Mouse (Mus musculus): Measurements from ENCODE around the gene Dpp6. TPM values are rescaled to one million over a fixed set of nuclear protein-coding genes. Genes with fewer than 3 reads are reported as not detected.

Gene Dpp6
- polyA plus RNA-seq, 1 experiment from 2014 or later: 7.1 TPM

DNA sequence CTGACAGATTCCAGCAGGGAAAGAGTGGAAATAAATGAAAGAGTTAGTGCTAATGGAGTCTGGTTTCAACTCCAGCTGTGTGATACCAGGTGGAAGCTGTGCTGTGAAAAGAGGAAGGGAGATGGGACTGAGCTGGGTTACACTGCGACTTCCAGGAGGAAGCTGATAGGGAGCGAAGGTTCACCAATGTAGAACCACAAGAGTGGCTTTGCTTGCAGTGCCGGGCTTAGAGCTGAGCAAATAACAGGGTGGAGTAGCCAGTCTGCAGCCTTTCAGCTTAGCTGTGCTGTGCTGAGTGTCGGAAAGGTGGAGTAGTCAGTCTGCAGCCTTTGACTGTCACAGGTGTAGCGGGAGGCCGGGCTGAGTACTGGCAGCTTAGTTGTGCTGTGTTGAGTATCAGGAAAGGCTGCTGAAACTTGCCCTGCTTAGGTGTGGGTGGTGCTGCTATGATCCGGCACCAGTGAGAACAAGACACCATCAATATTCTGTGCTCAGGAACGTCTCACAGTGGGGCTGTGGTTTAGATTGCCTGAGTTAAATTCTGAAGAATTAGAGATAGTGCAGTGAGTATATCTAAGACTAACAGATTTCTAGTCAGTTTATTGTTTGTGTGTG lies 457.9 kb downstream of the Dpp6 start:
- no peak overlapping the region for H3K27ac ChIP-seq (ENCODE audit: low read depth, low read length)
- H3K9me3 ChIP-seq (ENCODE audit: control insufficient read depth, low read length): no peaks in the 10 kb centered on the region
- 66% methylated on average over 8 of the region's 8 CpGs for WGBS
- no peaks in the 10 kb centered on the region for H3K36me3 ChIP-seq (ENCODE audit: control insufficient read depth, insufficient read depth, low read length)
- no peak overlapping the region for H3K4me3 ChIP-seq (ENCODE audit: low read depth, low read length)
- no peak overlapping the region for H3K4me2 ChIP-seq (ENCODE audit: low read depth, low read length, severe bottlenecking)
- no peak overlapping the region for H3K9ac ChIP-seq (ENCODE audit: low read length)
- H3K27me3 ChIP-seq (ENCODE audit: control insufficient read depth, insufficient read depth, low read length): no peaks in the 10 kb centered on the region
- H3K4me1 ChIP-seq (replicated peaks; ENCODE audit: control insufficient read depth, insufficient read depth, low read length): no peaks in the 10 kb centered on the region
- ATAC-seq (replicated peaks; ENCODE audit: low FRiP score): no peak
- no peak for DNase-seq (ENCODE audit: low spot score)

DNA sequence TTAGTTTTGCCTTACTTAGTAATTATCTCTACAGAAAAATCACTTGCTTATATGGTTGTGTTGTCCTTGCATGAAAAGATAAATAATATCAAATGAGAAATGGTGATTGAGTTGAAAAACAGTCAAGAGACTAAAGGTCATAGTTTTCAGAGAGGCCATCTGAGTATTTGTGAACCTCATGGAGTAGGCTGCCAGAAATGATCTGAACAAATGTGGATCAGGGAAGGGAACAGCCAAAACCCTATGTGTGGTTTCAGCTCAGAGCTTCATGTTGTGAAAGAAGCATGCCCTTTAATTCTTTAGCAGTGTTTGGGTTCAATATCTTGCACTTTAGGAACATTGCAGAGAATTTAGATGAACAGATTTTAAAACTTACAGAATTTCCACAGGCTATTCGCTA lies 458.9 kb downstream of the Dpp6 start:
- no peak overlapping the region for H3K4me3 ChIP-seq (ENCODE audit: low read depth, low read length)
- WGBS: 87% methylated on average over 1 of the region's 1 CpGs
- DNase-seq (ENCODE audit: low spot score): no peak
- no peak overlapping the region for H3K4me2 ChIP-seq (ENCODE audit: low read depth, low read length, severe bottlenecking)
- H3K9ac ChIP-seq (ENCODE audit: low read length): no peak overlapping the region
- H3K27ac ChIP-seq (ENCODE audit: low read depth, low read length): no peak overlapping the region
- no peaks in the 10 kb centered on the region for H3K27me3 ChIP-seq (ENCODE audit: control insufficient read depth, insufficient read depth, low read length)
- H3K9me3 ChIP-seq (ENCODE audit: control insufficient read depth, low read length): no peaks in the 10 kb centered on the region
- no peak for ATAC-seq (replicated peaks; ENCODE audit: low FRiP score)
- H3K36me3 ChIP-seq (ENCODE audit: control insufficient read depth, insufficient read depth, low read length): no peaks in the 10 kb centered on the region
- no peaks in the 10 kb centered on the region for H3K4me1 ChIP-seq (replicated peaks; ENCODE audit: control insufficient read depth, insufficient read depth, low read length)

DNA sequence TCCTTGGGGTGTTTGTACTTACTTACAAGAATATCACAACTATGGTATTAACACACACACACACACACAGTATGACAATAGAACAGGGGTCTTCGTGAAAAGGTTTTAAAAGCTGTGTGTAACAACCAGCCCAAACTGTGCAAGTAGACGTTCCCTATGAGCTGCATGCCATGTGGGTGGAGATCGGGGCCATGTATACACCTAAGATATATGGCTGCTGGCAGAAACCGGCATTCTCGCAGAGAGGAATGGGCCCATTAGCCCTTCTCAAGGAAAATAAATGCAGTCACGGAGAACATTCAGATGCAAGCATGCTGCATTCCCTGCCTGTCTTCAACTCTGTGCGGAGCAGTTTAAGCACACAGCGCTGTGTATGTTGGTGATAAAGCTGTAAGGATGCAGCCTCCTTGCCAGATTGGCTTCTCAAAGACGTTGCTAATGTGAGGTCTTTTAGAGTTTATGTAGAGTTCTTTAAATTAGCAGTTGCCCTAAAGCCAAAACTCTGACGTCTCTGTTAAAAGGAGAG lies 461.2 kb downstream of the Dpp6 start:
- DNase-seq (ENCODE audit: low spot score) (no peak), ATAC-seq (replicated peaks; ENCODE audit: low FRiP score) (no peak)
- Histone ChIP-seq H3K4me3 (ENCODE audit: low read depth, low read length) (no peak overlapping the region), H3K27me3 (ENCODE audit: control insufficient read depth, insufficient read depth, low read length) (no peaks in the 10 kb centered on the region), H3K36me3 (ENCODE audit: control insufficient read depth, insufficient read depth, low read length) (no peaks in the 10 kb centered on the region), H3K9me3 (ENCODE audit: control insufficient read depth, low read length) (no peaks in the 10 kb centered on the region), H3K4me1 (replicated peaks; ENCODE audit: control insufficient read depth, insufficient read depth, low read length) (no peaks in the 10 kb centered on the region), H3K4me2 (ENCODE audit: low read depth, low read length, severe bottlenecking) (no peak overlapping the region), H3K9ac (ENCODE audit: low read length) (no peak overlapping the region), H3K27ac (ENCODE audit: low read depth, low read length) (no peak overlapping the region)
- 84% methylated on average over 10 of the region's 10 CpGs for WGBS

DNA sequence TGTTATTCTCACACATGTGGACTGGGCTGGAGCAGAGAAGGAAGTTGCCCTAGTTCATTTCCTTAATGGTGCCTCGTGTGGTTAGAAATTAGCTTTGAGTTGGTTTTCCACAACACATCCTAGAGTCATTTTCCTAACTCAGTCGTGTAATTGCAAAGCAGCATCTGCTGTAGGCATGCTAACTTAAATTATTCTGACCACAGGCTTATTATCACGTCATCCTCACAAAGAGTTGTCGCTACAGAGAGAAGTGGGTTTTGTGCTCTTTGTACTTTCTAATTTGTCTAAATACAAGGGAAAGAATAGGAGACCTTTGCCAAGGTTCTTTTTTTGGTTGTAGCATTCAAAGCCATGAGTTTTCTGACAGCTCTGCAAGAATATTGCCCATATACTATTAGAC lies 469.9 kb downstream of the Dpp6 start:
- WGBS: 61% methylated on average over 4 of the region's 4 CpGs
- DNase-seq (ENCODE audit: low spot score) (no peak), ATAC-seq (replicated peaks; ENCODE audit: low FRiP score) (no peak)
- Histone ChIP-seq H3K27ac (ENCODE audit: low read depth, low read length) (no peak overlapping the region), H3K27me3 (ENCODE audit: control insufficient read depth, insufficient read depth, low read length) (no peaks in the 10 kb centered on the region), H3K4me1 (replicated peaks; ENCODE audit: control insufficient read depth, insufficient read depth, low read length) (no peaks in the 10 kb centered on the region), H3K4me2 (ENCODE audit: low read depth, low read length, severe bottlenecking) (no peak overlapping the region), H3K9ac (ENCODE audit: low read length) (no peak overlapping the region), H3K4me3 (ENCODE audit: low read depth, low read length) (no peak overlapping the region), H3K36me3 (ENCODE audit: control insufficient read depth, insufficient read depth, low read length) (no peaks in the 10 kb centered on the region), H3K9me3 (ENCODE audit: control insufficient read depth, low read length) (no peaks in the 10 kb centered on the region)

DNA sequence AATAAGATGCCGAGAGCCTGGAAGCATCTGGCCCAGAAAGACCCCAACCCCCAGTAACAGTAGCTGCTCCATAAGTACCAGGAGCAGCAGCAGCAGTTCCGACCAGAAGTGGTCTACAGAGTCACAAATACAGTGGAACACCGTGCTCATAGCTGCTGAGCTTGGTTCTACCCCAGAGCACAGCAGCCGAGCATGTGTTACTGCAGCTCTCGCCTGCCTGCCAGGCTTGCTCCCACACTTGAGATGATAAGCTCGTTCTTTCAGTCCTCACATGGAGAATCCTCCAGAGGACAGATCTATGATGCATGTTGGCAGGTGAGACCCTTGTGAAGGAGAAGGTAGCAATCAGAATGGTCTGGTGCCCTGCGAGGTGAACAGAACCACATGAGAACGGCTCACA lies 474.4 kb downstream of the Dpp6 start:
- 90% methylated on average over 8 of the region's 8 CpGs for WGBS
- Histone ChIP-seq H3K27me3 (ENCODE audit: control insufficient read depth, insufficient read depth, low read length) (no peaks in the 10 kb centered on the region), H3K36me3 (ENCODE audit: control insufficient read depth, insufficient read depth, low read length) (no peaks in the 10 kb centered on the region), H3K27ac (ENCODE audit: low read depth, low read length) (no peak overlapping the region), H3K4me2 (ENCODE audit: low read depth, low read length, severe bottlenecking) (no peak overlapping the region), H3K9me3 (ENCODE audit: control insufficient read depth, low read length) (no peaks in the 10 kb centered on the region), H3K4me1 (replicated peaks; ENCODE audit: control insufficient read depth, insufficient read depth, low read length) (no peaks in the 10 kb centered on the region), H3K4me3 (ENCODE audit: low read depth, low read length) (no peak overlapping the region), H3K9ac (ENCODE audit: low read length) (no peak overlapping the region)
- no peak for ATAC-seq (replicated peaks; ENCODE audit: low FRiP score)
- DNase-seq (ENCODE audit: low spot score): no peak

DNA sequence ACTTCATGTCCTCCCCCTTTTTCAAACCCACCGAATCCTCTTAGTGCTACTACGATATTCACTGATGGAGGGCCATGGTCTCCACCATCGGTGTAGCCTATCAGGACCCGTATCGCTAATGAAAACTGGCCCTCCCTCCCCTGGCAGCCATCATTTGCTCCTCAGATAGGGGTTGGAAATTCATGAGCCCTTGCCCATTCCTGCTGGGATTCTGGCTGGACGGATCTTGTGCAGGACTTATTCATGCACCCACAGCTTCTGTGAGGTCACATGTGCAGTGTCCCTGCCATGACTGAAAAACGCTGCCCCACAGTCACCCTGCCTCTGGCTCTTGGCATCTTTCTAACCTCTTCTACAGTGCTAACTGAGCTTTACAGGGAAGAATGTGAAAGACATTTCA lies 475.2 kb downstream of the Dpp6 start:
- 93% methylated on average over 7 of the region's 7 CpGs for WGBS

DNA sequence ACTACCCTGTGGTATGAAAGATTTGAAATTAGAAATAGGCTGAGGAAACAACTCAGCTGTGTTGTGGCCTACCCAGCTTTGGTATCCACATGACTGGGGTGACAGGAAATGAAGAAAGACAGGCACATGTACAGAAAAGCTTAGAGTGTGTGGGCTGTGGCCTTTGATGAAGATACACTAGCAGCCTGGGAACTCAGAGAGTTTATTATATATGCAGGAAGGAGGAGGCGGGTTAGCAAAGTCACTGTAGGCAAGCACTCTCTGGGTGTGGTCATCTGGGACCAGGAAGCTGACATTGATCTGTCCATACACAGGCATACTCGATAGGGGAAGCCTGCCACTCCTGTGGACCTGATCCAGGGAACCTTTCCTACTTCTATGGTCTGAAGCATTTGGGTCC lies 487.1 kb downstream of the Dpp6 start:
- ATAC-seq (replicated peaks; ENCODE audit: low FRiP score) (no peak), DNase-seq (ENCODE audit: low spot score) (no peak)
- H3K4me2 ChIP-seq (ENCODE audit: low read depth, low read length, severe bottlenecking): no peak overlapping the region
- 86% methylated on average over 2 of the region's 2 CpGs for WGBS
- no peaks in the 10 kb centered on the region for H3K36me3 ChIP-seq (ENCODE audit: control insufficient read depth, insufficient read depth, low read length)
- H3K9ac ChIP-seq (ENCODE audit: low read length): no peak overlapping the region
- H3K27me3 ChIP-seq (ENCODE audit: control insufficient read depth, insufficient read depth, low read length): no peaks in the 10 kb centered on the region
- H3K4me3 ChIP-seq (ENCODE audit: low read depth, low read length): no peak overlapping the region
- no peak overlapping the region for H3K27ac ChIP-seq (ENCODE audit: low read depth, low read length)
- no peaks in the 10 kb centered on the region for H3K9me3 ChIP-seq (ENCODE audit: control insufficient read depth, low read length)
- no peaks in the 10 kb centered on the region for H3K4me1 ChIP-seq (replicated peaks; ENCODE audit: control insufficient read depth, insufficient read depth, low read length)

More for the DNA sequence above, 475.2 kb downstream of the Dpp6 start:
- Histone ChIP-seq H3K4me2 (ENCODE audit: low read depth, low read length, severe bottlenecking) (no peak overlapping the region), H3K27ac (ENCODE audit: low read depth, low read length) (no peak overlapping the region), H3K9ac (ENCODE audit: low read length) (no peak overlapping the region), H3K27me3 (ENCODE audit: control insufficient read depth, insufficient read depth, low read length) (no peaks in the 10 kb centered on the region), H3K9me3 (ENCODE audit: control insufficient read depth, low read length) (no peaks in the 10 kb centered on the region), H3K4me3 (ENCODE audit: low read depth, low read length) (no peak overlapping the region), H3K4me1 (replicated peaks; ENCODE audit: control insufficient read depth, insufficient read depth, low read length) (no peaks in the 10 kb centered on the region), H3K36me3 (ENCODE audit: control insufficient read depth, insufficient read depth, low read length) (no peaks in the 10 kb centered on the region)
- ATAC-seq (replicated peaks; ENCODE audit: low FRiP score) (no peak), DNase-seq (ENCODE audit: low spot score) (no peak)

DNA sequence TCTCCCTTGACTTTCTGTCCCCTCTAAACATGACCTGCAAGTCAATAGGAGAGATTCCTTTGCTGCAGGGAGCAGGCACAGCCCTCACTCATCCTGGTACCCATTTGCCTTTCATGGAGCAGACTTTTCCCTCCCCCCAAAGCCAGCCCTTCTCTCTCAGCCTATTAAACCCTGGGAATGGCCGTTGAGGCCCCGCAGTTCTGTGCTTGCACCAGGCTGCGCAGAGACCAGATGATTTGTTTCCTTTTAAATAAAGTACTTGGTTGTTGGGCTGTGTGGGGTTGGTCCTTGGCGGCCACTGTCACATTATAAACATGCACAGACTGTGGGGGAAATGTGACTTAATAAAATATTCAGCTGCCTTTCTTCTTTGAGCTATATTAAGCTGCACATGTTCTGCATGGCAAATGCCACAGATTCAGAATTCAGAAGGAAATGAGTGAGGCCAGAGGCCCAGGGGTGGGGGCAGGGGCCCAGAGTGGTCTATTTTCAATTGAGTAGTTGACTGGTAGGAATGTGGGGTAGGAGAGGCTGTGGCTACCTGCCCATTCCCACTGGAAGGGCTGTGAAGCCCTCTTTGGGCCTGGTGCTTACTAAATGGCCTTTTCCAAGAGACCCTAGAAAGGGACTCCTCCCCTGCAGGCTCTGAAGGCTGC lies 489.6 kb downstream of the Dpp6 start:
- no peak overlapping the region for H3K9ac ChIP-seq (ENCODE audit: low read length)
- no peak overlapping the region for H3K4me3 ChIP-seq (ENCODE audit: low read depth, low read length)
- ATAC-seq (replicated peaks; ENCODE audit: low FRiP score): no peak
- no peak overlapping the region for H3K4me2 ChIP-seq (ENCODE audit: low read depth, low read length, severe bottlenecking)
- no peaks in the 10 kb centered on the region for H3K9me3 ChIP-seq (ENCODE audit: control insufficient read depth, low read length)
- H3K27me3 ChIP-seq (ENCODE audit: control insufficient read depth, insufficient read depth, low read length): no peaks in the 10 kb centered on the region
- no peaks in the 10 kb centered on the region for H3K36me3 ChIP-seq (ENCODE audit: control insufficient read depth, insufficient read depth, low read length)
- no peak overlapping the region for H3K27ac ChIP-seq (ENCODE audit: low read depth, low read length)
- no peak for DNase-seq (ENCODE audit: low spot score)
- H3K4me1 ChIP-seq (replicated peaks; ENCODE audit: control insufficient read depth, insufficient read depth, low read length): no peaks in the 10 kb centered on the region
- 67% methylated on average over 4 of the region's 4 CpGs for WGBS

DNA sequence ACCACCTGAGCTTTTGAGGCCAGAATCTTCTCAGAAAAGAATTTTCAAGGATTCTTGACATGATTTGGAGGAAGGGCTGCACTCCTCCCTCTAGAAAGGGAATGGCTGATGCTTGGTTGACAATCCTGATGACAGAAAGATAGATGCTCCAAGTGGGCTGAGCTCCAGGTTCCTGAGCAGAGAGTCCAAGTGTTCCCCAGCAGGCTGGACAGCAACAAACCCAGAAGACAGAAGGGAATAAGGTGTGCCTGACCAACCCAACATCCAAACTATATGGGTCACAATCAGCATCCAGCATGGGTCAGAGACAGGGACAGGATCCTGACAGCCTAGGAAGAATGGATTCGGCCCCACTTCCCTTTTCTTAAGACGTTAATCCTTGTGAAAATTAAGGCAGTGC lies 493.2 kb downstream of the Dpp6 start:
- Histone ChIP-seq H3K4me2 (ENCODE audit: low read depth, low read length, severe bottlenecking) (no peak overlapping the region), H3K36me3 (ENCODE audit: control insufficient read depth, insufficient read depth, low read length) (no peaks in the 10 kb centered on the region), H3K9ac (ENCODE audit: low read length) (no peak overlapping the region), H3K4me3 (ENCODE audit: low read depth, low read length) (no peak overlapping the region), H3K27ac (ENCODE audit: low read depth, low read length) (no peak overlapping the region), H3K4me1 (replicated peaks; ENCODE audit: control insufficient read depth, insufficient read depth, low read length) (no peaks in the 10 kb centered on the region), H3K9me3 (ENCODE audit: control insufficient read depth, low read length) (no peaks in the 10 kb centered on the region), H3K27me3 (ENCODE audit: control insufficient read depth, insufficient read depth, low read length) (no peaks in the 10 kb centered on the region)
- DNase-seq (ENCODE audit: low spot score) (no peak), ATAC-seq (replicated peaks; ENCODE audit: low FRiP score) (no peak)
- 73% methylated on average over 2 of the region's 2 CpGs for WGBS

All from forebrain, embryonic 11.5 days (tissue).